Mouse (Mus musculus) retina, adult 2 months (tissue): ENCODE measurements at regions not wholly inside any gene's neighbourhood (a gene's known extent, or its start where the extent isn't known, plus 50 kb on each side); places are given as distances from the start of the nearest gene placed in this dataset.
"Not testable (repeated sequence)": the region's sequence is repeated elsewhere in the genome, so short reads cannot be mapped to it uniquely, and the experiment has no call there.

Experiments
- DNase-seq: peaks from one replicate; pipeline ENCODE4 v3.0.0-alpha.2; 2012; ENCODE audit warnings: low read depth, low spot score

DNA sequence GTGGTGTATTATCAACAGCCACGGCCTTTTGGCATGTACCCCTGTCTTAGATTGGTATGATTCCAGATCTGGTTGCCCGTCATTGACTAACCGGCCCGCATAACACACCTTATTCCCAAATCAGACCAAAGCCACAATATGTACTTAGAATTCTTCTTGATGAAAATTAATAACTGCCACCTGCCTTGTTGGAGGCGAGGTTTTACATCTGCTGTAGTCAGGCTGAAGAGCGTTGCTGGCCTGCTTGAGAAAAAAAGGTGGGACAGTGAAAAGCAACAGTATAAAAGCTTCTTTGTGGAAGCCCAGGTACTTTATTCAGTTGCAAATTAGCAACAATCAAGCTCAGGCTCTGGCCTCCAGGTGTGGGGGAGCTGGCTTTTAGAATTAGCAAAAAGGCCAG lies 223.6 kb upstream of the Car8 start:
- not testable (repeated sequence) for DNase-seq

DNA sequence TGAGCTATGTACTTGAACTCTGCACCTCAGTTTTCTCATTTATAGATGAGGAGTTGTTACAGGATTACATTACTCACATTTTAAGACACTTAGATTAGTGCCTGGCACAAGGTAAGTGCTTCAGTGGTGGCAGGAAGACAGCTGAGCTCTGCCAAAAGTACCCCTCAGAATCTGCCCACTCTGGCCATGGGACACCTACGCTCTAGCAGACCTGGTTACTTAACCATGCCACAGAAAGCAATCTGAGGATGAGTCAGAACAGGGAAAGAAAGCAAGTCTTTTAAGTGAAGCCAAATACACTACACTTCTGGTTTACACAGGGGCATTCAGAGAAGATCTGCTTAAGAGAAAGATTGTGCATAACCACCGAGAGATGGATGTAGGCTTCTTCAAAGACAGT lies 215.5 kb upstream of the Car8 start:
- no peak for DNase-seq

DNA sequence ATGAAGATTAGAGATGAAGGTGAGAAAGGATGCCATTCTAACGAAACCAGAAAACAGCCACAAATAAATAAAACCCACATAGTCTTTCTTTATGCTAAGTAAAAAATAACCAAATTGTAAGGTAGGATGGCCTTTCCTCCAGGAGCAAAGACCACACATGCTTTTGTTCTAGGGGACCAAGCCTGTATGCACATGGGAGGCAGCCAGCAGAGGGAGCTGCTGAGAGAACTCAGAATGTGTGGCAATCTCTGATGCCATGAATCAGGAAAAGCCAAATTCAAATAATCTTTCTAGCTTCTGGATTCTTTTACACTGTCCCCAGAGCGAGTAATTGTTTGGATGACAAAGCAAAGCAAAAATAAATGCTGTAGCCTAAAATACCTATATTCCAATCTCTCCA lies 193.6 kb upstream of the Car8 start:
- peak; percentile 25 for DNase-seq

DNA sequence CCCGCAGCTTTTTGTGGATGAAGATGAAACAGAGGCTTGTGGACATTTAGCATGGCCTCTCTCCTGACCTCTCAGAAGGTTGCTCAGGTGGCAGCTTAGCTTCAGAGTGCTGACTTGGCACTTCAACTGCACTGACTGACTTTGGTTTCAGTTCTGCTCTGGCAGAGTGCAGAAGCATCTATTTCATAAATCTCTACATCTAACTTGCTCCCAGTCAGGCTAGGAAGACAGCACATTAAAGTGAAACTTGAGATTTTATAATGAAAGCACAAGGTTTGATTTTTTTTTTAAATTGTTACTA lies 192.1 kb upstream of the Car8 start:
- DNase-seq: no peak

DNA sequence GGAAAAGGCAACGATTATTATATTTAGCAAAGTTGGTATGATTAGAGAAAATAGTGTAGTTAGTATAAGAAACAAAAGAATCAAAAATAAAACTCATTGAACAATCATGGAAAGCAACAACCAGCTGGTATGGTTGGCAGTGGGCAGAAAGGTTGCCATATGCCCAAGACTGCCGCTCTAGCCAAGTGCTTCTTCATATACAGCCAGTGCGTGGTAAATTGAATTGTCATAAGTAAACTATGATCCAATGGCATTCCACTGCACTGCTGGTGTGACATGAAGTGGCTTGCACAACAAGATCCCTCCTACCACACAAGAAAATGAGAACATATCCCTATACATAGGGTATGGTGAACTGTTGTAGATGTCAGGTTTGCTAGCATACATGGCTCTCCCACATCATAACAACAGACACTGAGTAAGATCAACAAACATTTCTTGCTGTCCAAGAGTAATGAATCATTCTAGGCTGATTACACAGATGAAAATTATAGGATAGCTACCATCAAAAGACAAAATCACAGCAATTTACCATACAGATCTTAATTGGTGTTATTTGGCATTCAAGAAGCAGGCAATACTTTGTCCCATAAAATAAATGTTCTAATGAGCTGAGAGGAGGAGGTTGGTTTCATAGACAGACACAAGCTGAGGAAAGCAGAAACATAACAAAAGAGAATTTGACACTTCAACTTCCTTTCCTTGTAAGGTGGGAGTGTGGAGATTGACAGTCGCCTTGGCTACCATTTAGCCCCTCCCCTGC lies 191.6 kb upstream of the Car8 start:
- no peak for DNase-seq

DNA sequence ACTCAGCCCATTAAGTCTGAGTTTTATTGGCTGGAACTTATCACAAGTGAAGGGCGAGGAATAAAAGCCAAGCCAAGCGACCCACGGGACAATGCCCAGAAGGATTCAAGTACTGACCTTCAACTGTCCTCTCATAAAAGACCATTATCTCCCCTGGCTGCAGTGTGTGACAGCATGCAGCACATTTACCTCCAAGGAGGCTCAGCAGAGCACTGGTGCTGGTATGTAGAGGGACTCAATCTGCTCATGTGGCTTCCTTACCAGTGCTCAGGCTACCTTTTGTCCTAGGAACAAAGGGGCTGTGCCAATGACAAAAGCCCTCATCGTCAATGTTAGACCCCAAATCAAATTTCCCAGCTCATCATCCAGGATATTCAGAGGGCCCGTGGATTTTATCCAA lies 190.9 kb upstream of the Car8 start:
- DNase-seq: no peak

DNA sequence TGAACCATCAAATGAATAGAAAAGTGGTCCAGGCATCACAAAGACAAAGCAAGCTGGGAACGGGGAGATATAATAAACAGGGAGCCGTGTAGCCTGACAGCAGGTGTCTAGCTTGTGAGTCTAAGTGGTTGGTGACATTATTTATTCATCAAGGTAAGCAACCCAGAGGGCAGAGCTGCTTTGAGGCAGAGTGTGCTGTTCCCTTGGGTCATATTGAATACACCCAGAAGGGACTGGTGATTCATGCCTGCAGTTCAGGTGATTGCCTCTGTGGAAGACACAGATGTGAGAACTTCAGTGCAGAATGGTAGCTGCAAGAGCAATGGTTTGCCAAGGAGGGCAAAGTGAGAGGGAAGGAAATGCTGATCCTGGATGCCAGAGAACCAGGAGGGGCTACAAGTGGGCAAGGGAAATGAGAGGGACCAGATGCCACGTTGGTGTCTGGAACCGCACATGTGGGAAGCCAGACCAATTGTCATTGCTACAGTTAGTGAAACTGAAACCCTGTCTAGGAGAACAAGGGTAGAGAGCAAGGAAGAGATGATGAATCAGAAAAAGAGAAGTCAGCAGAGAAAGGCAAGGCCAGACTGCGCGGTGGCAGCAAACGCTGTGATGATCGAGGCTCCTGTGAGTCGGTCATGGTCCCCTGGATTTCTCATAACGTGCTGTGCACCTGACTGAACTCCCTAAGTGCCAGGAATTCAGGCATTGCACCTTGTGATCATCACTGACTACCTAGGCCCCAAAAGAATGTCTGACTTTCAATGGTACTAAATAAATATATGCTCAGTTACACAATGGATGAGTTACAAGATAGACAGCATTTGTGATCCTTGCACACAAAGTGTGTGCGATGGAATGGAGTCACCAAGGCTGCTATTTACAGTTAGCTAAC lies 190.0 kb upstream of the Car8 start:
- DNase-seq: no peak

DNA sequence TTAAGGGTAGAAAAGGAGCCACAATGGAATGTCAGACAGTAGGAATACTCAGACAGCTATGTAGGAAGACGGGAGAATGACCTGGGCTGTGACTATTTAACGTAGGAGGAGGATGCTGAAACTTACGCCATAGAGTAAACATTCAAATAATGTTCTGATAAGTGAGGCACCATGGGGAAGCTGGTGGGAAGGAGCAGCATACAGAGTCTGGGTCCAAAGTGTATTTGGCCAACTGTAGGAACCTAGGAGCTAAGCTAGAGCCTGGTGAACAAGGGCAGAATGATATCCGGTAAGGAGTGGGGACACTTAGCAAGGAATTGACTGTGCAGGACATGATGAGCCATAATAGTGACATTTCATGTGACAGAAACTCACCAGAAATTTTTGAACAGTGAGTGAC lies 189.0 kb upstream of the Car8 start:
- no peak for DNase-seq

DNA sequence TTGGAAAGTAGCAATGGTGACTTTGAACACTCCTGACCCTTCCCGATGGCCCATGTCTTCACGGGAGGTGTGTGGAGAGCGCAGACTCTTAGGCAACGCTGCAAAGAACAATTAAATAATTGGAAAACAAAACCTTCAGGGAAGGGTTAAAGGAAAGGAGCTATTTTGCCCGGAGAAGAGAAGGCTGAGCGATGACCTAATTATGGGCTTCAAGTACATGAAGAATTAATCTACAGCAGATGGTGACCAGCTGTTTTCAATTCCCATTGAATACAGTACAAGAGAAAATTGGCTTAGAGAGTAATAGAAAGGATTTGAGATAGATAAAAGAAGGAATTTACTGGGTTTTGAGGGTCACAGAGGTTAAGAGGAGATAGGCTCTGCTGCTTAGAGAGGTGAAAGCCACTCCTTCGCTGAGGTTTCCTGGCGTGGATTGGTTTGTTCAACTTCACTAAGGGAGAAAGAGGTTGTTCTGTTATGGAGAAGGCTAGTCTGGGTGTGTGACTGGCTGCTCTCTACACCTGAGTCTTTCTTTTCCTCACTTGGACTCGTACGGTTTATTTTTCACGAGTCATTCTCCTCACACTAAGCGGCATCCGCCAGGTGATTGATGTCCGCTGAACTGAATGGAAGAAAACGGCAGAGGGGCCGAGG lies 184.7 kb upstream of the Car8 start:
- peak; percentile 30 for DNase-seq

DNA sequence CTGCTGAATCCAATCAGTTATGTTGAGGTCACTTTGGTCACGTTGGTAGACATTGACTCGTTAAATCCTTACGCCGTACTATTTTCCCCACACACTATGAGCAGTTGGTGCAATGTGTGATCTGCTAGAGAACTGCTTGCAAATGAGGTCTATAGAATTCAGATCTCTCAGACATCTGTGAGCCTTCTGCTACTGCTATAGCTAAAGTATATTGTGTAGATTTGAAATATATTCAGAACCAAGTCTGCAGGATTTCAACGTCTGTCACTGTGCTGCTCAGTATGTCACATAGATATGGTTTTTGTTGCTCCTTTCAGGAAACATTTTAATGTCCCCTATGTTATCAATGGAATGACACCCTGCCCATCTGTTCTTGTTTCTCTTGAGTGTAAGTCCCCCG lies 182.4 kb upstream of the Car8 start:
- no peak for DNase-seq

DNA sequence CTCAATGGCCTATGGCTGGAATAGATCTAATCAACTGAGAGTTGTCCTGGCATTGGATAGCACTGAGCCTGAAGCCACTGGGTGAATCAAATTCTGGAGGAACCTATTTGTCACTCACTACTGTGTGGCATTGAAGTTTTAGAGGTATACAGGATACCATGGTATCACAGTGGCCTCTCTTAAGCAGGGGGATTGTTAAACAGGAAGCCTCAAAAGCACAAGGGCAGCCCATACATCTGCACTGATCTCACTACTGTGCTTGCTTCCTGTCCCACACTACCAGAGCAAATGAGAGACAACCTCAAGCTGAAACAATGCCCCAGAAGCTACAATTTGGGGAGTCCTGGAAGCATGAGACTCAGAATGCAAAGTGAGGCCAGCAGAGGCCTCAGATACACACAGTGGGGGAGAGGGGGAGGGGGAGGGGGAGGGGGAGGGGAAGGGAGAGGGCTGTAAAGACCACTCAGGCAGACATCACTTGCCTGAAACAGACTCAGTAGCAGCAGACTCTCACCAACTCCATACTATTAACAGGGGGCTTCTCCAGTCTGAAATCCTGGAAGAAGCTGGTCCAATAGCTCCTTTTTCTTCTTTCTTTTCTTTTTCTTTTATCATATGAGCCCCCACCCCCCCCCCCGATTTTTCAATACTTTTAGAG lies 179.7 kb upstream of the Car8 start:
- no peak for DNase-seq

DNA sequence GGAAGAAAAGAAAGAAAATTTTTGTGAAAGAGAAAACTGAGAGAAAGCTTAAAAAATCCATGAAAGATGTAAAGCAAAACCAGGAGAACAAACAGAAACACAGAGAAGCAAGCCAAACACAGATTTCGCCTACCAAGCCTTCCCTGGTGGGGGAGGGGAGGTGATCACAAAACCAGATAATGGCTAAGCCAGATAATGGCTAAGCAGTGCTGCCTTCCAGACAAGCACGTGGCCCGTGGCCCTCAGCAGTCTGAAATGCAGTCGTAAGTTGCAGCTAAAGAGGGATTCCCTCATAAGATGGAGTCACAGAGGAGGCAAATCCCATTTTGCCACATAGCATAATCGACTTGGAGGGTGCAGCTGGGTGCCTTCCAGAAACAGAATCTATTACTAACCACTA lies 179.0 kb upstream of the Car8 start:
- peak; percentile 4 for DNase-seq

DNA sequence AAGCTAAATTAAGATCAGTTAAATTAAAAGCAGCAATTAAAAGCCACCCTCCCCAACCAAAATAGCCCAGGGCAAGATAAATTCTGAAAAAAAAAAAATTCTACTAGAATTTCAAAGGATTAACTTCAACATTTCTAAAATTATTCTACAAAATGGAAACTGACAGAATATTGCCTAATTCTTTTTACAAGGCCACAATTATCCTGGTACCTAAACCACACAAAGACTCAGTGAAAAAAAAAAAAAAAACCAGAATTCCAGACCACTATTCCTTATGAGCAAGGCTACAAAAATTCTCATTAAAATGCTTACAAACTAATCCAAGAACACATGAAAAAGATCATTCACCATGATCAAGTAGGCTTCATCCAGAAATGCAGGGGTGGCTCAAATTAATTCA lies 174.5 kb upstream of the Car8 start:
- DNase-seq: no peak

DNA sequence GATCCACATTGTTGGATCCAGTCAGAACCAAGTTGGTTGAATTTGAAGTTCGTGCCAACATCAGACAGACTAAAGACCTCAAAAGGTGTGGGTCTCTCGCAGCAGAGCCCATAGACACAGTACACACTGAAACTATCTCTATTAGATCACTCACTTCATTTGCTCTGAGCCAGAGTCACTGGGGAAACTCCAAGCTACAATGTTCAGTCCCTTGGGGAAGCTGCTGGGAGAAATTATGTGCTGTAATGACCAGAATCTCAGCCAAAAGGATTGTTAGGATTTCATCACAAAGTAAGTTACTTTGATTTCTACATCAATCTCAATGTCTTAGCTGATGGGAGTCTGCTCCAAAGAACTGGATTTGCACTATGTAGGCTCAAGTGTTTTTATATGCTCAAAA lies 161.2 kb upstream of the Car8 start:
- no peak for DNase-seq

DNA sequence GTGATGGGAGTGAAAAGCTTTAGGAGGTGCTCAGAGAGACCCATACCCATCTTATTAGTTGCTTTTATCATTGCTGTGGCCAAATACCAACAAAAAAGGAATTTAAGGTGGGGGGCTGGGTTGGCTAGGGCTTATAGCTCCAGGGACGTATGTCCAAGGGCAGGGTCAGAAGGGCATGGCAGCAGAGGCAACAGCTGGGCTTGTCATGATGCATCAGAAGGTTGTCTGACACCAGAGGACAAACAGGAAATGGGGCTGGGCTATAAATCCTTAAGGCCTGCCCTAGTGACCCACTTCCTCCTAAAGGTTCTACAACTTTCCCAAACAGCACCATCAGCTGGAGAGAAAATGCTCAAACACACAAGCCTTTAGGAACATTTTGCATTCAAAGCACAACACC lies 160.6 kb upstream of the Car8 start:
- no peak for DNase-seq

DNA sequence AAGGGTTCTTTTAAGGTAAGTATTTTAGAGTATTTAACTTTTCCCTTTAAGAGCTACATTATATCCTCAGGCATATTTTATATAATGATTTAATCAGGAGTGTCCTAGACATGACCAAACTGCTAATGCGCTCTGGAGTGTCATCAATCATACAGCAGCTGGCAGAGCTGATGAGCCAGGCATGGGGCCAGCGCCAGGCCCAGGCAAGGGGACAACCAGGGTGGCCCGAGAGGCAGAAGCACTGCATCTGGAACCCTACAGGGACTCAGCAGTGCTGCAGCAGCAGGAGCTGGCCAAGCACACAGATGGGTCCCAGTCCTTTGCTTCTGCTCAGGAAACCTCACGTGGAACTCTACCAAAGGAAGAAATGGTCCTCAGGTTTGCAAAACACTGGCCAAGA lies 160.1 kb upstream of the Car8 start:
- DNase-seq: no peak

DNA sequence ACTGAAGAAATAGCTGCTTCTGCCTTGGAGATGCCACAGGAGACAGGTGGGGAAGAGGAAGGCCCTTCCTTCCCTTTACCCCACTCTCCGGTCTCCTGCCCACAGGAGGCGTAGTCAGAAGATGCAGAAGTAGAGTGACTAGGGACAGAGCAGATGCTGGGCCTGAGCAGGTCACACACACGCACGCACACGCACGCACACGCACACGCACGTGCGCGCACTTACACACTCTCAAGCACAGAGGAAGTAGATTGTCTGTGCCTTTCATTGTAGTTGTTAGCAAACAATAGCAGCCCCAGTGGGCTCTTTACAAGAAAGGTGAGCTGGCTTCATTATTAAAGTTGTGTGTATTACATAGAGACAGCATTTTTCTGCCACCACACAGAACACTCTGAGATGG lies 144.3 kb upstream of the Car8 start:
- no peak for DNase-seq

DNA sequence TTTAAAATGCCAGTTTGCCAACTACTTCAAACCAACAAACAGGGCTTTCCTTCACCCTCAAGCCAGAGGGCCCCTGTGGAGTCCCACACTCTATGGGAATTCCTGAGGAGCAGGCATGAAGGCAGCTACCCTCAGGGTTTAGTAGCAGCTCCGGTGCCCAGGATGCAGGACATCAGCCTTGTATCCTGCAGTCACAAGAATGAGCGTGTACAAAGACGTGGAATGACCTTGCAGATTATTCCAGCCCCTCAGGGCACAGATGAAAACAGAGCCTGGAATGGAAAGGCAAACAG lies 143.2 kb upstream of the Car8 start:
- no peak for DNase-seq

DNA sequence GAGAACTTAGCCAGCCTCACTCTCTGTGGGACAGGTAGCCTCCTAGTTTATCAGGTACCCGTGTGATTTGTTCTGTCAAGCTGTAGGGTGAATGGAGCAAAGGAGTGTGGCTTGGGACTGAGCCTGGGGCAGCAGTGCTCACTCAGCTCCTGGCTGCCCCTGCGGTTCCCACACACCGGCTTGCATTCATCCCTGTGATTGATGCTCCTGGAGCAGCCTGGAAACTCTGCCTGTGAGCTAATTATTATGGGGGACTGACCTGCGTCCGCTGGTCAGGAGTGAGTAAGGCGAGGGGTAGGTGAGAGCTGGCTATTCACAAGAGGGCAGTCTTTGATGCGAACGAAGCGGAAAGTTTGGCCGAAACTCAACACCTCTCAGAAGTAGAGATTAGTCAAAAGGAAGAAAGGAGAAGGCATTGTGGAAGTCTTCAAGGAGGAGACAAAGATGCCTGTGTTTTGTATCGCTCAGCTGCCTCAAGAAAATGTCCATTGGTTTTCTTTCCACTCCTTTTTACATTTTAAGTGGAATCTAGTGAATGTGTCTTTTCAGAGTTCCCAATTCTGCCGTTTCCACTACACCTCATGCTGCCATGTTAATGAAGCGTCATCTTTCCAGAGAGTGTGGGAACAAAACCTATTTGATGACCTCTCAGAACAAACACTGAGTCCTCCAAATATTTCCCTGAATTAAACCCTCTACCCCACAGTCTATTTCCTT lies 142.7 kb upstream of the Car8 start:
- DNase-seq: no peak

DNA sequence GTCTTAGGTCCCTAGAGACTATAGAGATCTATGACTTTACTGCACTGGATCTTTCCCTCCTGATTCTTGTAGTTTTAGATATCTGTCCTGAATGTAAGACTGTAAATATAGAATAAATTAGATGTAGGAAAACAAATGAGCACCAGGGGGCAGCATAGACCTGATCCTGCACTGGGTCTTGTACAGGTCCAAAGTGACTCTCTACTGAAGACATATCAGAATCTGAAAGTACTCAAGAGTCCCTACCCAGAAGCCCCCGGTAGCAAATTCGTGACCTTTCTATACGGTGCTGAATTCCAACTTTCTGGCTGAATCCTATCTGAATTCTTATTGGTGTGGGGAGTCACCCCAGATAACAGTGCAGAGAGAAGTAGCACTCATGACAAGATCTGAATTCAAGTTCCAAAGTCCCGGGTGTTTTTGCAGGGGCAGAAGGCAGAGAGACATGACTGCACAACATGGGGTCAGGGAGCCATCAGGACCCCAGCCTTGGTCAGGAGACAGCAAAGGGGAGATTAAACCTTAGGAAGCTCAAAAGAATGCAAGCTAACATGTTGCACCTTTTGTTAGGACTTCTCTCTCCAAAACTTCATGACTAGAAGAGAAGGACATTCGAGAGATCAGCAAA lies 142.0 kb upstream of the Car8 start:
- DNase-seq: peak; percentile 36

DNA sequence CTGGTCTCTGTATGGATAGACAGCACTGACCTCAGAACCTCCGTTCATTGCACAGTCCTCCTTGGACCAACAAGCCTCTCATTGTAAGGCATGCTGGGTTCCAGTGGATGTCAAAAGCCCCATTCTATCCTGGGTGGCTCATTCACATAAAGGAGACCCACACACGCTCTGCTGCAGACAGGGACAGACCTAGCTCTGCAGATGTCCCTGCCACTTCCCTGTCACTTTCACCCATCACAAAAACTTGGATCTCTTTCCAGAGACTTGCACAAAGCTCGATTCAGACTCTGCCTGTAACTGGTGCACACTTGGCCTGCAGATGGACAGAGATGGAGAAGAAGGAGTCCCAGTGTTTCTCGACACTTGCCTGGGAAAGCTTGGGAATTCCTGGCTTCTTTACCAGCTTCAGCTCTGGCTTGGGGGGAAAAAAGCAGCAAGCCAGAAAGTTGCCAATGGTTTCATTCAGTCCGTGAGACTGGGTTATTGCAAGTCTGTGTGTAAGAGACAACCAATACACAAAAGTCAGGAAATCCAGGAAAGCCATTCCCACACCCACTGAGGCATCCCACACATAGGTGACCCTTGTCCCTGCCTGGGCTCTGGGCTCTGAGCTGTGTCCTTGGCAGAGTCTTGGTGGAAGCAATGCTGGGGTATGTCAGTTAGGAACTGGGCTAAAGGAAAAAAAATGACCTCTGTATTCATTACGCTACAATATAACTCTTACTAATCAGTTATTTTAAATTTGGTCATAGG lies 136.1 kb upstream of the Car8 start:
- DNase-seq: no peak
